Mouse (Mus musculus) T-cell, adult 2 months (primary cell): ENCODE measurements around the gene Ttc7.
A peak's percentile ranks its signal among the peaks of the same experiment; 100 is the strongest.
"Not testable (repeated sequence)": the region's sequence is repeated elsewhere in the genome, so short reads cannot be mapped to it uniquely, and the experiment has no call there.

Source experiments
- DNase-seq: peaks from one replicate; pipeline ENCODE4 v3.0.0; 2022; ENCODE audit warnings: low spot score

The Ttc7 gene

DNA sequence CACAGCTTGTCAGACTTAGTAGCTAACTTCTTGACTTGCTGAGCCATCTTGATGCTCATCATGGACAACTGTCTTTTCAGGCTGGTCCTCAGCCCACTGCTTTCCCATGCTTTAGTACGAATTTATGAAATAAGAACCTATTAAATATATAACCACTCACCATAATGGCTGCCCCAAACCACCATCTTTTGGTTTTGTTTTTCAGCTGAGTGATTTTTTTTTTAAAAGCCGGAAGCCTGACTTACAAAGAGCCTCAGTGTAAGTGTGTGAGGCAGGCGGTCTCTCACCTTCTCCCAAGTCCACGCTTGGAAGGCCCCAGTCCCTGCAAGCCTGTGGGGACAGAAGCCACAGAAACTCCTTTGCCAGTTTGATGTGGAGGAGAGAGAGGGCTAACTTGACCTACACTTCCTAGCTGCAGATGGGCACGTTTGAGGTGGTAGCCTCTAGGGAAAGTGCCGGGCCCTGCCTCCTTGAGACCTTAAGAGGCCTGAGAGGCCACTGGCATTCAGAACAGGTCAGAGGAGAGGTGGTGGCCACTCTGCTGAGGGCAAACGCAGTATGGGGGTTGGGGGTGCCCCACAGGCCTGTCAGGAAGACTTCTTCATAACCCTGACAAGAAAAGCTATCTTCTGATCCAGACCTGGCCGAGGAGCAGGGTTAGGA, 3.9 kb downstream of the Ttc7 start:
- DNase-seq: peak; percentile 31

DNA sequence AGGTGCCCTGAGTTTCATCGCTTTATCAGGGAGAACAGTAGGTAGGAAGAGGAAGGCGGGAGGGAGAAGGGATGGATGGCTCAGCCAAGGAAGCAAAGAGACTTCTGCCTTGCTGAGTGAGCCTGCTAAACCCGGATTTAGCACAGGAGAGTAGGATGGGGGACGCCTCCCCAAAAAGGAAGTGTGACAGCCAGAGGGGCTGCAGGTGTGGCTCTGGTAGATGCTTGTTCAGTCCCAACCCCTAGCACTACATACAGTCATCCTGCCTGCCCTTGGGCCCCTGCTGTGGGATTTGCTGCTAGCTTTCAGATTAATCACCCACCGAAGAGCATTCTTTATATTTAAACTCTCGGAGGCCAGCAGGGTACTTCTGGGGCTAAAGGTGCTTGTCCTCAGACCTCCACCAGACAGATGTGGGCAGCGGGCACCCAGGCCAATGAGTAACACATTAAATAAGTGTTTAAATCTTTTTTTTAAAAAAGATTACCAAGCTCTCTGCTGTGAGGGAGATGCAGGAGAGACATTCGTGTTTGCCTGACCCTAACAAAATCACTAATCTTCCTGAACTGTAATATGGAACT, 4.6 kb downstream of the Ttc7 start:
- no peak for DNase-seq

DNA sequence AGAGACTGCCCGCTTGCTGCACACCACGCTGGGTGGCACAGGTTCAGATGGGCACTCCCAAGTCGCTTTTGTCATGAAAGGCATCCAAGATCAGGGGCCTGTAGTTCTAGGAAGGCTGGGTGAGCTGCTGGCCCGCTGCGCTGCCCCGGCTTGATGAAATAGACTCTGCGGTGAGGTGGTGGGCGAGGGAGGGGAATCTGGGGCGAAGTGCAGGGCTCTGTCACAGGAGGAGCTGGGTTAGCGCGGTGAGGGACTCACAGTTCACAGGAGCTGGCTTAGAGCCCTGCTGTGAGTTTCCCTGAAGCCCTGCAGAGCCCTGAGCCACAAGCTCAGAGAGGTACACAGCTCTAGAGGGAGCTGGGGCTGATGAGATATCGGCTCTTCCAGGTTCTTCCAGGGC, 5.4 kb downstream of the Ttc7 start:
- DNase-seq: no peak

DNA sequence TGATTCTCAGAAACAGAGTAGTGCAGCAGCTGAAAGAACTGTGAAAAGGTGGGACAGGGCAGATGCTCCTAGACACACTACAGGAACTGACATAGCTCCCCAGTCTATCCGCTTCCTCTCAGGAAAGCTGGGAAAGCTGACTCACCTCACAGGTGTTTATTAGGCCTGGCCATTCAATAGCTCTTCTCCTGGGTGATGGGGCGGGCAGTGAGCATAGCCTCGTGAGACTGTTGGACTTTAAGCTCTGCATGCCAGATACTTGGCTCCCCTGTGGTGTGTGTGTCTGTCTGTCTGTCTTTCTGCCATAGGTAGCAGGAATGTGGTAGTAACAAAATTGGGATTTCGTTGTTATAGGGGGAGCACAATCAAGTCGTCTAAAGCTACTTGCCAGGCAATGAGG, 6.7 kb downstream of the Ttc7 start:
- no peak for DNase-seq

DNA sequence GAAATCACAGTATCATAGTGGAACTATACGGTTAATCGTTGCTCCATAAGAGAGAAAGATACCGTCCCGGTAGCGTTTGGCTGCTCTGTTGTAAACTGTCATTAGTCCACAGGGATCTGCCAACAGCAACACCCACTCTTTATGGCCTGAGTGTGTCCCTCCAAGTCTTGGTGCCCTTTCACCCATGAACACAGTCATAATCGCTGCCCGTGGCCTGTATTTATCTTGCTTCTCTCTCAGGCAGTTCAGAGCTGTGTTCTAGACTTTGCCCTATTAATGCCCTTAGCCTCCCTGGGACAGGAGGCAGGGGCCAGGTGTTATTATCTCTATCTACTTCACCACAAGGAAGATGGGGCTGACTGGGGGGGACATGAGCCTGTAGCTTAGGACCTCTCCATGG, 8.4 kb downstream of the Ttc7 start:
- no peak for DNase-seq

DNA sequence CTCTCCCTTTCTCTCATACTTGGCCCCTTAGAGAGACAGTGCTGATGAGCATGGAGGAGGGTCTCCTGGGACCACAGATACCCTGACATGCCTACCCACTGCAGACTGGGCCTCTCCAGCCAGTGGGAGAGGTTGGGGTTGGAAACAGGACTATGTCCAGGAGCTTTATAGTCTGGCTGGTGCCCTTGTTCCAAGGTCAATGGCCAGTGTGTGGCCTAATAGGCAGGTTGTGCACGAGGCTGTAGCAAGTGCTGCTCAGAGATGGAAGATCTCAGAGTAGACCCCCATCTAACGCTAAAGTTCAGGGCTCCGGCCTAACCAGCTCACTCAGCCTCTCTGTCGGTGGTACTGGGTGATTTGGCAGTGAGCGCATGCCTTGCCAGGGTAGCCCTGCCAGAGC, 9.1 kb downstream of the Ttc7 start:
- no peak for DNase-seq

DNA sequence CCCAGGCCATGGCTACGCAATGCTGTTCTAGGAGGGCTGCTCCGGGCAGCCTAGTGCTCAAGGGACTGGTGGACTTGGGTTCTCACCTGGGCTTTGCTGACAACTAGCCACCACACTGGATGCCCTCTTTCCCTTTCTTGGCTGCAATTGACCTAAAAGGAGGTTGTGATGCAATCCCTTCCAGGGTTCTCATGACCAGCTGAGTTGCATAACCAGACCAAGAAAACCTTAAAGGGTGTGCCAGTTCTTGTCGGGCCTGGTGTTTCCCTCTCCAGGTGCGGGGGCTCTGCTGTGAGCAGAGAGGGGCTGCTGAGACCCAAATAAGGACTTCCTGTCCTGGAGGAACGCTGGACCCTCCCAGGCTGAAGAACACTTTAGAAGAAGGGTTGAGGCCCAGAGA, 10.4 kb downstream of the Ttc7 start:
- DNase-seq: no peak

DNA sequence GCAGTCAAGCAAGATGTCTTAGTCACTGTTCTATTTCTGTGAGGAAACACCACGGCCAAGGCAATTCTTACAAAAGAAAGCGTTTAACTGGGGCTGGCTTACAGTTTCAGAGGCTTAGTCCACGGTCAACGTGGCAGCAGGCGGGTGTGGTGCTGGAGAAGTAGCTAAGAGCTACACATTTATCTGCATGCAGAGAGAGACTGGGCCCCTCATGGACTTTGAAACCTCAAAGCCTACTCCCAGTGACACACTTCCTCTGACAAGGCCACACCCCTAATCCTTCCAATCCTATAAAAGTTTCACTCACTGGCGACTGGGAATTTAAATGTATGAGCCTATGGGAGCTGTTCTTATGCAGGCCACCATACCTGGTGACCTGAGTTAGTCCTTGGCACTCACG, 13.1 kb downstream of the Ttc7 start:
- no peak for DNase-seq

DNA sequence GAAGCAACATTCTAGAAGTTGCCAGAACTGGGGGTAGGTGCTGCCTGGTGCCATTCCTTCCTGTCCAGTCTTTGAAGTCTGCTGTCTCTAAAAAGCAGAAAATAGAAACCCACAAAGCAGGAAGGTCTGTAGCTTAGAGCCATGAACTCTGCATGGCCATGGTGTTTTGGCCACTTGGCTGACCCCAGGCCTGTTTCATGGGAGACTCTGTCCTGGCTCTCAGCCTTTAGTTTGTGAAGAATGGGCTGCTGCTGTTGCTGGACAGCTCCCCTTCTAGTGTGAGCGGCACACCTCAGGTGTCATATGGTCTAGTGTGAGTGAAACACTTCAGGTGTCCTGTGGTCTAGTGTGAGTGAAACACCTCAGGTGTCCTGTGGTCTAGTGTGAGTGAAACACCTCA, 14.0 kb downstream of the Ttc7 start:
- not testable (repeated sequence) for DNase-seq

DNA sequence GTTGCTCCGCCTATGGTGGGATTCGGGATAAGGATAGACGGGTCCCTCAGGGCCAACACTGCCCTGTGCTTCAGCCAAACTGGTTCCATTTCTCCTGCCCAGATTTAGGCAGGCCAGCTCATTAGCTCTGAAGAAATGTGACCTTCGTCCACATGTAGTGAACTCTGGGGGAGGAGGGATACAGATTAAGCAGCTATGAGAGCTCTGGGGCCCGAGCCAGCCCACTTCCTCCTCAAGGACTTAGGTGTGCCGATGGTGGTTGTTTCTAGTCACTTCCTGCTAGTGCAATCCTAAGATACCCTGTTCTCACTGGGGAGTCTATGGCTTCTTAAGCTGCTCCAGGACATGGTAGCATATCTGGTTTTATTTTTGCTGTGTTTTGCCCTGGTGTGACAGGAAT, 16.3 kb downstream of the Ttc7 start:
- peak; percentile 68 for DNase-seq

DNA sequence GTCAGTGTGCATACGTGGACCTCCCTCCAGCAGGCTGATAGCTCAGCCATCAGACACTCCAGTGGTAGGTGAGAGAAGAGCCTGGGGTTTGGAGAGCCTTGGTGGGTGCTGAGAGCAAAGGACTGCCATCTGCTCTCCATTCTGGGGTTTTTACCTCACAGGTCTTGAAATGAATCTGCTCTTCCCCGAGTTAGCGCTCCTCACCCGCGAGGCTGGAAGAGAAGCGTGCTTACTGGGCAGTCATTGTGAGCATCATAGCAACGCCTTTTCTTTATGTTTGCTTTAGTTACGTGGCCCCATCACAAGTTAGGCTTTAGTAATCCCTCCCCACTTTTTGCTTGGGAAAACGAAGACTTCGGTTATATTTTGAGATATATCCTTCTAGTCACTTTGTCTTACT, 17.7 kb downstream of the Ttc7 start:
- DNase-seq: no peak

DNA sequence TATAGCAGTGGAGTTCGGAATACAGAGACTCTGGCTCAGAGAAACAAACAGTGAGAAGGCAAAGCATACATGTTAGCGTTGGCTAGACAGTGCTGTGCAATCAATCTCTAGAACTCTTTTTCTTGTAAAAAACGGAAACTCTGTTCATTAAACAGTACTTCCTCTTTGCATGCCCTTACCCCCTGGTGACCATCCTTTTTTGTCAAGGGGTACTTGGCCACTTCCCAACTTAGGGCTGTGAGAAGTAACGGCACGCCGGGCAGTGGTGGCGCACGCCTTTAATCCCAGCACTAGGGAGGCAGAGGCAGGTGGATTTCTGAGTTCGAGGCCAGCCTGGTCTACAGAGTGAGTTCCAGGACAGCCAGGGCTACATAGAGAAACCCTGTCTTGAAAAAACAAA, 18.9 kb downstream of the Ttc7 start:
- not testable (repeated sequence) for DNase-seq

DNA sequence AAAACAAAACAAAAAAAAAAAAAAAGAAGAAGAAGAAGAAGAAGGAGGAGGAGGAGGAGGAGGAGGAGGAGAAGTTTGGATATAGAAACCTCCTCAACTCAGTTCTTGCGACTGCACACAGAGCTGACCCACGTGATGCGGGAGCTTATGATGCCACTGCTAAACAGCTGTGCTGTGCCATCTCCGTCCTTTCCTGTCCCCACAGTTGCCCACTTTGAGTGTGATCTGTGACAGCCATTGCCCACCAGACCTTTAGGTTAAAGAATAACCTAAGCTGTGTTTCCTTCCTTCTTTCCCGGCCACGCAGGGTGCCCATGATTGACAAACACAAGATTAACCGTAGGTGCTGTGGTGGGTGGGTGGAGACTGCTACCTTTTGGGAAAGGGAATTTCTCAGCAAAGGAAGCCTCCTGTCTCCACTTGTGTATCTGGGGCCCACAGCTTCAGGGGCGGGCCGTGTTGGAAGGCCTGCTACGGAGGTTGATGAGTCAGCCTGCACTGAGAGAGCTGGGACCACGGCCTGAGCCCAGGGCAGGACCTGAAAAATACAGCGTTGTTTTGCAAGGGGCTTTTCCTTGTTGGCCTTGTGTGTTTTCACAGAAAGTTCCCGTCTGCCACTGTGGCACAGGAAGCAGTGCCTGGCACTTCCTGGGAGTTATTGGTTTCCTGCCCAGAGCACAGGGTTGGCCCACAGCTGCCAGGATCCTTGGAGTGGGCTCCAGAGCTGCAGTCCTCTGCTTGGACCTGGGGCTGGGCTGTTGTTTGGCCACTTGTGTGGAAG, 19.5 kb downstream of the Ttc7 start:
- no peak for DNase-seq

DNA sequence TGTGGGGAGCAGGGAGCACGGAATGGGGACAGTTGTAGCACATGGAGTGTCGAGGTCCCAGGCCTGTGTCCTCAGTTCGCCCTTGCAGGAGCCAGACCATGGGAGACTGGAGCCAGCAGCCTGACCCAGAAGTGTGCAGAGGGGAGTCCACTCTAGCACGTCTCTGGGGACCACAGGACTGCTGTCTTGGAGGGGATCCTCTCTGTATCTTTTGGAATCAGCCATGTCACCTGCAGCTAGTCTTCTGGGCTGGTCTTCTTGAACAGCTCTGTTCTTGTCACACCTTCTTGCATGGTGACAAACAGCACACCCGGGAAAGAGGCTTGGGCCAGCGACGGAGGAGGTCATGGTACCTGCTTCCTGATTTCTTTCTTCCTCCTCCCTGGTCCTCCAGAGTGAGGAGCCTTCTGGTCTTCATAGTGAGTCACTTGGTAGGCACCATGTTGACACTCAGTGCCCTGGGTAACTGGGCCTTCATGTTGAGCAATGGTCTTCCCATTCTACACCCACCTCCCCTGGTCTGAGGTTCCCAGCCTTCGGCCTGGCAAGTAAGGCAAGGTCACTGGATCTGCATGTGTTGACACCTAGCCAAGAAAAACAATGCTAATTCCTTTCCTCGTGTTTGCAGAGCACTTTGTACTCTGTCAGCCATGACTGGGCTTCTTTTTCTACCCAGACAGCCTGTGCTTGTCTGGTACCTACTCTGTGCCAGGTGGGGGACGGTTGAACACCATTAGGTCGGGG, 21.6 kb downstream of the Ttc7 start:
- DNase-seq: no peak

DNA sequence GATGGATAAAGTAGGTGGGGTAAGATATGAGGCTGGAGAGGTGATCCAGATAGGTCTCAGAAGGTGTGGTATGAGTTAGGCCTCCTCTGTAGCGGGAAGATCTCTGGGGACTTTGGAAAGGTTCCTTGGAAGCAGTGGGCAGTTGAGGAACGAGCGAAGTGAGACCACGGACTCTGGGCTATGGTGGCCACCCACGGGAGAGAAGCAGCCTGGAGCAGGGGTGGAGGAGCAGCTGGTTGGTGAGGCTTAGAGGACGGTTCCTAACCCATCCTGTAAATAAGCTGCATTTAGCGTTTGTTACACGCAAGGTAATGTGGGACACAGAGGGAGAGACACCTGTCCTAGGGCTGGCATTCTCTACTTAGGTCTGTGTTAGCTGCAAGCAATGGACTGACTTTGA, 22.4 kb downstream of the Ttc7 start:
- DNase-seq: no peak

DNA sequence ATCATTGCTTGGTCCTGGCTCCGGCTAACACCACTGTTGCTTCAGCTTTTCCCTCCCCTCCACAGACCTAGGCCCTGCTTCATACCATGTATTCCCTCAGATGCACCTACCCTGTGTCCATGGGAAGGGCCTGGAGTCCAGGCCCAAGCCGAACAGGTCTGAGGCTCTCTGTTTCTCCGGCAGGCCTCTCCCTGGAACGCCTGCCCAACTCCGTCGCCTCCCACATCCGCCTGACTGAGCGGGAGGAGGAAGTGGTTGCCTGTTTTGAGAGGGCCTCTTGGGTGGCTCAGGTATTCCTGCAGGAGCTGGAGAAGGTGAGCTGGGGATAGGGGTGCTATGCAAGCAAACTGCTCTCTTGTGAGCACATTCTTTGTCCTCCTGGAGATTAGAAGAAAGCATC, 24.1 kb downstream of the Ttc7 start:
- no peak for DNase-seq

DNA sequence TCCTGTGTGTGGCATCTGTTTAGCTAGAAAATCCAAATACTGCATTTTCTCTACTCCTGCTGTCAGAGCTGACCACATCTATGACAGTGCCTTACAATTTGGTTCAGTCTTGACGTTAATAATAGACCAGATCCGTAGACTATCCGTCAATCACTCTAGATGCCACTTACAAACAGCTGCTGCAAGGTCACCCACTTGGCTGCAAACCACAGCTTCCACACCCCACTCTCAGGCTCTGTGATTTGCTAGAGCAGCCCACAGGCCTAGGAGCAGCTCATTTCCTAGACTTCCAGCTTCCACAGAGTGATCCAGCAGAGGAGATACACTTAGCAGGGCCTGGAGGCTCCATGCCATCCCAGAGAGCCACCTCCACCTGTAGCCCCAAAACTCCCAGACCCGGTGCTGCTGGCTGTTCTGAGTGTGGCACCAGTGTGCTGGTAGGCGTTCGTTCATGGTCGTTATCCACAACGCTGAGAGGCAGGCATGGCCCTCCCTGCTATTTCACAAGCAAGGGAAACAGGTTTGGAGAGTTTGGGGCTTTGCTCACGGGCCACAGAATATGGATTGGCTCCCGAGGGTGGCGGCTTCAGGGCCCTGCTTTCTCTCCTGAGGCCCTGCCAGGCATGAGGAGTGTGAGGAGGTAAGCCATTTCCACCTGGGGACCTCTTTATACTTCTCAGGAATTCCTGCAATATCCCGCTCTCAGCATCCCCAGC, 26.5 kb downstream of the Ttc7 start:
- no peak for DNase-seq

DNA sequence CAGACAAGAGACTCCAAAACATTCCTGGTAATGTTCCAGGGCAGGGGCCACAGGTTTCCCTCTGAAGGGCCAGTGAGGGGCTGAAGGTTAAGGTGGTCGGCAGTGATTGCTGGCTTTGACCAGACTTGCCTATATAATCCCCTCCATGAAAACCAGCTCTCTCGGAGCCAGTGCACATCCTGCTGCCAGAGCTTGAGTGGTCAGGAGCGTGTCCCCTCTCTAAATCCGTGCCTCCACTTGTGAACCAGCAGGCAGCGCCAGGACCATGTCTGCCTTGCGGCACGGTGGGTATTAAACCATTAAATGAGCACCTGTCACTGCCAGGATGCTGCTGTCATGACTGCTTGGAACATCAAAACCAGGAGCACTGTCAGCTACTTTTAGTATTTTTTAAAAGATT, 27.8 kb downstream of the Ttc7 start:
- no peak for DNase-seq

DNA sequence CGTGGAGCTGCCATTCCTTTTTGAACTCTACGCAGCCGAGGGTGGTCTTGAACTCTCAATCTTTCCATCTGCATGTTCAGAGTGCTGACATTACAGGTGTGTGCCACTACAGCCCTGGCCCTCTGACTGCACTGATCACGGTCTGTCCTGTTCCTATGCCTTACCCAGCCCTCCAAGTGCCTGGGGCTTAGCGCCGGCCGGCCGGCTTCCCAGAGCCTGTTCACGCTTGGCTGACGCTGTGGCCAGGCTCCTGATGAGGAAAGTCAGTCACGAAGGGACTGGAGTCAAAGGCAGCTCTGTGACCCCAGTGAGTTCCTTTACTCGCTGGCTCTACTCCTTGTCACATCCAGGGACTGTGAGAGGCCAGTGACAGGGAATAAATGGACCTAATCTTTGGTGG, 29.7 kb downstream of the Ttc7 start:
- DNase-seq: no peak

DNA sequence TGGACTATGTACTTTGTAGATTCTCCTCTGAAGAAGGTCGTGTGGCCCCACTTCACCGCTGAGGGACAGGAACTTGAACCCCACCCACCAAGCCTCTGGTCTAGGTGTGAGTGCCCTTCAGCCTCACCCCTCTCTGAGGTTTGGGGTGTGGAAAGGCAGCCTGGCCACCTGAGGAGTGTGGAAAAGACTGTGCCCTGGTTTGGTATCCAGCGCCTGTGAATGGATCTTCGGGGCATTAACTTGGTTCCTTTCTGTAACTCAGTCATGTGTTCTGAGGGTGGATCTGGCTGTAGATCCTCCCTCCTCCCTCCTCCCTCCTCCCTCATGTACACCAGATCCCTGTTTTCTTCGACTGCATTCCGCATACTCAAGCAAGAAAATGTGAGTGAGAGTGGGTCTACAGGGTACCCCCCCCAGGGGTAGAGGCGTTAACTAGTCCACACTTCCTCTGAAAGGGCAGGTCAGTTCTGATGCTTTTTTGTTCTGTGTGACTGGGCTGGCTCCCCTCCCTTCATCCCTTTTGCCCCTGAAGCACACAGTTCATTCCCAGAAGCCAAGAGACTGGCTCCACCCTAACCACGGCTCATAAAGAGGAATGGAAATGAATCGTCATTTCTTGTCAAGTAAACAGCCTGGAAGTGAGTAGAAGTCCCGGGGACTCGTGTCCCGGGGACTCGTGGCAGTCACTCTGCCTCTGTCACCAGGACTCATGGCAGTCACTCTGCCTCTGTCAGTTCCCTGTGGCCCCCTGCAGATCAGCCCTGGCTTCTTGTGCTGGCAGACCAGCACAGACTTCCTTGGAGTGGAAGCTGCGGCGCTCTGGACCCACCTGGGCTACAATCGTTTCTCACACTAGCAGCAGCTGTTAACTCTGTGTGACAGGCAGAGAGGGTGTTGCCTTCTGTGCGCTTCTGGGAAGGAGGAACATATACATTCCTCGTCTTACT, 30.5 kb downstream of the Ttc7 start:
- DNase-seq: no peak

DNA sequence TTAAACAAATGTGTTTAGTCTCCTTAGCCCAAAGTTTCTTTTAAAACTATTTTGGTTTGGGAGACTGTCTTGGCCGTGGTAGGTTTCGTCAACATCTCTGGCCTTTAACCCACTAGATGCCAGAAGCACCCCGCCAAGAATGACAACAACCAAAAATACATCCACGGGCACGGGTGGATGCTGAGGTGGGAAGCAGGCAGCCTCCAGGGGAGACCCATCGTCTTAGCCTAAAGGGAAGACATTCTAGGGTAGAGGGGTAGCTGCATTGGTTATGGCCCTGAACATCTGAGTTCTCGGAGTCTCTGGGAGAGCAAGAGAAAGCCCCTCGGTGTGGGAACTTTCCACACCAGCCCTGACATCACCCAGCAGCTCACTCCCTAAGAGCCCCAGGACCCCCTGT, 31.4 kb downstream of the Ttc7 start:
- no peak for DNase-seq
